Mouse (Mus musculus) thymus, adult 2 months (tissue): Measurements from ENCODE around the gene Acvrl1. TPM values are rescaled to one million over a fixed set of nuclear protein-coding genes. Genes with fewer than 3 reads are reported as not detected.
A peak's percentile ranks its signal among the peaks of the same experiment; 100 is the strongest.

Source experiments
- DNase-seq: peaks from one replicate; pipeline ENCODE4 v3.0.0; 2021
- H3K27ac ChIP-seq: fragments of 200-500 bp; 2 replicates; pipeline ENCODE4 v1.5.1; 2012; ENCODE audit warnings: low read length, control low read depth; ENCODE audit not compliant: control insufficient read depth, insufficient read depth
- H3K27me3 ChIP-seq: fragments of 200-500 bp; 2 replicates; pipeline ENCODE4 v1.6.1; 2012; ENCODE audit warnings: mild to moderate bottlenecking, low read length, moderate library complexity, mixed read lengths; ENCODE audit not compliant: control insufficient read depth, insufficient read depth
- H3K36me3 ChIP-seq: fragments of 200-500 bp; 2 replicates; pipeline ENCODE4 v1.6.1; 2012; ENCODE audit warnings: mild to moderate bottlenecking, low read length, moderate library complexity; ENCODE audit not compliant: control insufficient read depth, insufficient read depth
- H3K4me1 ChIP-seq: fragments of 200-500 bp; replicated peaks from 2 replicates; pipeline ENCODE4 v1.6.1; 2012; ENCODE audit warnings: low read length; ENCODE audit not compliant: control insufficient read depth, insufficient read depth
- H3K4me3 ChIP-seq: fragments of 200-500 bp; 2 replicates; pipeline ENCODE4 v1.5.1; 2012; ENCODE audit warnings: mild to moderate bottlenecking, low read length, control low read depth, moderate library complexity; ENCODE audit not compliant: control insufficient read depth, insufficient read depth
- CTCF ChIP-seq: fragments of 200-500 bp; IDR thresholded peaks from 2 replicates; pipeline ENCODE4 v1.5.1; 2012; ENCODE audit warnings: mild to moderate bottlenecking, control low read depth, low read length, moderate library complexity, borderline replicate concordance; ENCODE audit not compliant: control insufficient read depth, poor library complexity, insufficient read depth; ENCODE audit errors: extremely low read depth
- POLR2A ChIP-seq: fragments of 200-500 bp; IDR thresholded peaks from 2 replicates; pipeline ENCODE4 v1.6.1; 2012; ENCODE audit warnings: mild to moderate bottlenecking, low read length, control low read depth, moderate library complexity; ENCODE audit not compliant: control insufficient read depth, poor library complexity, insufficient read depth; ENCODE audit errors: extremely low read depth
- WGBS: fragments of 180-500 bp; shearing (Covaris S2); methylation state at CpG from one replicate; pipeline ENCODE4 v1.1.7; 2018; 5-methylcytosine and 5-hydroxymethylcytosine counted together
- polyA plus RNA-seq: library from polyadenylated mRNA; depleted of rRNA; stranded (reverse); fragments of >200 nt; gene quantifications from 2 replicates; pipeline ENCODE4 v1.2.3, GENCODE M21; 2012

The Acvrl1 gene
- polyA plus RNA-seq, 1 experiment: 34.2 TPM

DNA sequence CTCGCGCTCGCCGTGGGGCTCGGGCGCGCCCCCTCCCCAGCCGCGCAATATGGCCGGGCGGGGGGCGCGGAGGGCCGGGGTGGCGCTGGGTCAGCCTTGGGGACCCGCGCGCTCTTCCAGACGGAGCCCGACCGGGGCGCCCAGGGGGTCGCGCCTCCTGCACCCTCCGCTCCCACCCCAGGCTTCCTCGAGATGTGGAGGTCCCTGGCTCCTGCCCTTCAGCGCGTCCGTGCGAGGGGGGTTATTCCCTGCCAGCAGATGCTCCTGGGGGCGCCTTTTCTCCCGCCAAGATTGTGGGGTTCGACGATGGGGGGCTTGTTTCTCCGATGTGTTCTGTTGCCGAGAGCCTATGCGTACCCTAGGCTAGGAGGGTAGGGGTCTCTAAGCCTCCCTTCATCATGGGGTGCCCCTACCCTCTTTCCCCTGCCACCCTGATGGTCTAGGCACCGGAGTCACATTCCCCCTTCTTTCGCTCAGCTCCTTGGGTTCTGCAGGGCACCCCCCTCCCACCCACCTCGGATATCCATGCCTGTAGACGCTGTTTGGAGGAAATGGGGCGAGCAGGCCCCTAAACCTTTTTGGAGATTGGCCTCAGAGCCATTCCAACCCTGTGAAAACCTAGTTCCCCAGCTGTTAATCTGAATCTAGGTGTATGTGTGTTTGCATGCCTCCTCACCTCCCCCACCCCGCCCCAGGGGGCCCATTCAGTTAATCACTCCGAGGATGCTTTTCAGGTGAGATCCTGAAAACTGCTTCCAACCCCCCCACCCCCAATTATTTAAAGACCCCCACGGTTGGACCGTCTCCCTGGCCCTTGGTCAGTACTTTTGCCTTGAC lies 46.2 kb downstream of the Acvrl1 start:
- no peaks in the 10 kb centered on the region for H3K27me3 ChIP-seq
- no peak overlapping the region for H3K27ac ChIP-seq
- H3K4me3 ChIP-seq: peak overlapping the region; percentile 71
- no peak for TF ChIP-seq POLR2A
- WGBS: 2% methylated on average over 41 of the region's 46 CpGs
- no peaks in the 10 kb centered on the region for H3K36me3 ChIP-seq
- DNase-seq: peak; percentile 46
- peaks cover 15% of the 10 kb centered on the region for H3K4me1 ChIP-seq

DNA sequence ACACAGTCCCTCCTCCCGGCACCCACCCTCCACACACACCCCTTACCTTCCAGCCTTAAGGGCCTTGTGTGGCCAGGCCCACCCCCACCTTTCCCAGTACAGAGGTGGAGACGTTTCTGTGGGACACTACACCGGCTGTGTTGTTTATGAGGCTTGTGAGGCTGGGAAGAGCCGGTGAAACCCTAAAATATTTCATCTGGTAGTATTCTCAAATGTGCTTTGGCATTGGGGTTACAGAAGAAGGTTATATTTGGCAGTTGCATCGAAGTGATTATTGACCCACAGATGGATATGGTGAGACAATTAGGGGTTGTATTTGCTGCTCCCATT lies 46.8 kb downstream of the Acvrl1 start:
- peaks cover 17% of the 10 kb centered on the region for H3K4me1 ChIP-seq
- WGBS: 25% methylated on average over 5 of the region's 5 CpGs
- H3K27ac ChIP-seq: no peak overlapping the region
- H3K4me3 ChIP-seq: peak overlapping the region; percentile 71; the same call in 1 of the 2 replicates
- TF ChIP-seq POLR2A (no peak), CTCF (no peak)
- H3K27me3 ChIP-seq: no peaks in the 10 kb centered on the region
- DNase-seq: no peak
- H3K36me3 ChIP-seq: no peaks in the 10 kb centered on the region

DNA sequence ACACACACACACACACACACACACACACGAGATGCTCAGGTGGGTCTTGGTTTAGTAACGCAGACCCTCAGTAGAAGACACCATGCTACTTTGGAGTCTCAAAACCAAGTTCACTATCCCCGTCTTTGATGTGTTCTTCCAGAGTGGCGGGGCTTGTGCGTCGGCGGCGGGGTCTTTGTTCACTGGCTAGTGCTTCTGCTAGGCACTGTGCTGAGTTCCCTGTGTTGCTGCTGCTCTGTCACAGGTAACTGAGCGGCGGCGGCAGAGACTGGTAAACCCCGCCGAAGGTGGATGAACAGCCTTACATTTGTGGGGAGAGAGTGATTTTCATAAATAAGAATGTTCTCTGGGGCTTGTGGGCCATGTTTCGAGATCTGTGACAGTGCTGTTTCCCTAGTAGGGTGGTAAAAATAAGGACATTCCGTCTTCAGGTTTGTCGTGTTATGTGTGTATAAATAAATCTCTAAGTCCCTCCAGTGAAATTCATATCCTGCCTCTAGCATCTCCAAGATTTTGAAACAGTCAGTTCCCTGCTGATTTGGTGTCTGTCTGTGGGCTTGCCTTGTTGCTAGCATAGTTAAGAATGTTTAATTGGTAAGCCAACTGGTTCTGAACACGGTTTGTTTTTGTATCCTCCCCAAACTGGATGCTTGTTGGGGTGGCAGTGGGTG lies 47.4 kb downstream of the Acvrl1 start:
- peaks cover 23% of the 10 kb centered on the region for H3K4me1 ChIP-seq
- no peak overlapping the region for H3K27ac ChIP-seq
- no peaks in the 10 kb centered on the region for H3K36me3 ChIP-seq

DNA sequence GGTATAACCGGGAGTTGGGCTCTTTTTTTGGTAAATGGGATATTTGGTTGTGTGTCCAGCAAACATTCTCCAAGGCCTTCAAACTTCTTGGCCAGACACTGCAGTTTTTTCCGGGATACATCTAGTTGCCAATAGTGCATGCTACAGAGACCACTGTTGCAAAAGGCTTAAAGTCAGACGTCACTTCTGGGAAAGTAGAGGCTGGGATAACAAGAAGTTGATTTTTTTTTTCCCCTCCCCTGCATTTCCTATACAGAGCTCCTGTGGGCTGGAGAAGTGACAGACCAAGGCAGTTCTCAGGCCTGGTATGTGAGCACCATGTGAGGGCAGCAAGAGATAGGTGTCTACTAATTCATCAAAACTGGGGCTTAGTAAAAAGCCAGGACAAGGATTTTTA lies 48.0 kb downstream of the Acvrl1 start:
- WGBS: 77% methylated on average over 3 of the region's 3 CpGs
- TF ChIP-seq POLR2A (no peak), CTCF (no peak)
- Histone ChIP-seq H3K27ac (no peak overlapping the region), H3K36me3 (no peaks in the 10 kb centered on the region), H3K4me1 (peaks cover 28% of the 10 kb centered on the region), H3K27me3 (no peaks in the 10 kb centered on the region), H3K4me3 (no peak overlapping the region)
- DNase-seq: no peak

More for the DNA sequence above, 47.4 kb downstream of the Acvrl1 start:
- 0 out of 2 replicates have a peak overlapping the region, but pooled peaks have one; percentile 7 for H3K4me3 ChIP-seq
- no peak for DNase-seq
- 22% methylated on average over 17 of the region's 17 CpGs for WGBS
- TF ChIP-seq POLR2A: no peak
- H3K27me3 ChIP-seq: no peaks in the 10 kb centered on the region

DNA sequence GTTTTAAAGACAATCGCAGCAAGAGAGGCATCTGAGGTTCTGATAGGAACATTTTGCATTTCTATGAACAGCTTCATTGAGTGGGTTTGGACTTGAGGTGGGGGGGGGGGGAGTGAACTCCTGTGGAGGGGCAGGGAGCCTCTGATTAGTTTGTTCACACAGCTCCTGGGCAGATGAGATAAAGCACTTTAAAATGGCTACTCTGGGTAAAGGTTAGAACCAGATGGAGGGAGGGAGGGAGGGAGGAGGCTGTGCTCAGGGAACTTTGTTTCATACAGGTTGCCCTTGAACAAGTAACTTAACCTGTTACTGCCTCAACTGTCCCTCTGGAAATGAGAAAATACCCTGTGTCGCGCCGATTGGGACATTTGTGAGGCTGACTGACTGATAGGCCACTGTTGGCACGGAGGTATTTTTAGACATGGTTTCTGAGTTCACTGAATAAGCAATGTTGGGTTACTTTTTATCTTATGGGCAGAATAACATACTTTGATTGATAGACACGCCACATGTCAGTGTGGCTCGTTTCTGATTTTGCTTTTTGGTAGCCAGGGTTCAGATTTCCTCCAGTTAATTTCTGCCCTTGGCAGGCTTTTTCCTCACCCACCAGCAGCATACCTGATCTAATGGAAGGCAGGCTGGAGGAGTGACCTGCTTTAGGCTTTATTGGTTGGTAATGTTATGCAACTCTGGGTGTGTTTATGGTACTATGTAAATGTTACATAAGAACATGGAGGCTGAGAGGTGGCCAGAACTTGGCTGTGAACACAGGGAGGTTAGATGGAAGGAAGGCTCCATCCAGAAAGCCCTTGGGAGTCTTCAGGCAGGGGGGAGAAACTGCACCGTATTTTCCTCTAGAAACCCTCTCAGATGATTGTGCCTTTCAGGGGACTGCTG lies 48.7 kb downstream of the Acvrl1 start:
- TF ChIP-seq POLR2A: no peak
- no peak for TF ChIP-seq CTCF
- Histone ChIP-seq H3K36me3 (no peaks in the 10 kb centered on the region), H3K4me3 (no peak overlapping the region), H3K27me3 (no peaks in the 10 kb centered on the region), H3K27ac (no peak overlapping the region), H3K4me1 (peaks cover 31% of the 10 kb centered on the region)
- DNase-seq: no peak
- WGBS: 80% methylated on average over 8 of the region's 8 CpGs

DNA sequence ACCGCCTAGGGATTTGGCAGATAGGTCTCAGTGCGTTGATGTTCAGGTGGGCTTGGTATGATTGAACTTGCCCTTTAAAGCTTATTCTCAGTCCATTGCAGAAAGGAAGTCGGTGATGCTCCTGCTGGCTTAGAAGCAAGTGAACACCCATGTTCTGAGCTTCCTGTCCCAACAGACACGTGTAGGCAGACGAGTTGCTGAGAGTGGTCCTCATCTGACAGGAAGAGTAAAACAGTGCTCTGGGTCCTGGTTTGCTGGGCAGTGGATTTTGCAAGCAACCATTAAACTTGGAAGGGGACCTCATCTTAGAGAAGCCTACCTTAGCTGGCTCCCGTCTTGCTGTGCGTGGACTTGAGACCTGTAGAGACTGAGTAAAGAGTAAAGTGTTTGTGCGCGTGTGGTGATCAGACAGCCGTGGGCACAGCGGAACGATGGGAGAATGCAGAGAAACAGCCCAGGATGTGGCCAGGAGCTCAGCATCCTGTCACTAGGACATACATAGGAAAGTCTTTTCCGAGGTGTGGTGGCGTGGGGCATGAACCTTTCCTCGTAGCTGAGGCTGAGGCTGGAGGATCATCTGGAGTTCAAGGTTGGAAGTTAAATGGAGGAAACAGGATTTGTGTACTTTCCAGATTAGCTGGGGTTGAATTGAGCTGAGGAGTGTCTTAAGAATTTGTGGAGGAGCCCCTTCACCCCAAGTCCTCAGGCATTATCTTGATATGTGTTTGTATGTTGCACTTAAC lies 52.2 kb downstream of the Acvrl1 start:
- DNase-seq: peak; percentile 46
- no peaks in the 10 kb centered on the region for H3K36me3 ChIP-seq
- TF ChIP-seq POLR2A (no peak), CTCF (no peak)
- WGBS: 23% methylated on average over 15 of the region's 15 CpGs
- H3K4me3 ChIP-seq: no peak overlapping the region
- peak overlapping the region; percentile 63 for H3K27ac ChIP-seq
- H3K27me3 ChIP-seq: no peaks in the 10 kb centered on the region
- peaks cover 19% of the 10 kb centered on the region for H3K4me1 ChIP-seq
